Mouse (Mus musculus) forebrain, postnatal 0 days (tissue): ENCODE data around the gene Uhrf1. TPM values are rescaled to one million over a fixed set of nuclear protein-coding genes. Genes with fewer than 3 reads are reported as not detected.
A peak's percentile ranks its signal among the peaks of the same experiment; 100 is the strongest.

ENCODE experiments used
- ATAC-seq: fragments of 200-750 bp; cut with Nextera tagmentation; 2 replicates; pipeline ENCODE4 v1.8.0; 2017; ENCODE audit warnings: mild to moderate bottlenecking, moderate library complexity
- DNase-seq: peaks from one replicate; pipeline ENCODE4 v3.0.0-alpha.2; 2015
- H3K27ac ChIP-seq: fragments of 300-500 bp; sonication (generic); 2 replicates; pipeline ENCODE4 v1.5.1; 2014; ENCODE audit warnings: low read depth, mild to moderate bottlenecking, antibody characterized with exemption, low read length, moderate library complexity, mixed read lengths
- H3K27me3 ChIP-seq: fragments of 300-500 bp; sonication (generic); 2 replicates; pipeline ENCODE4 v1.6.1; 2014; ENCODE audit warnings: mild to moderate bottlenecking, low read length, mixed read lengths; ENCODE audit not compliant: insufficient read depth
- H3K36me3 ChIP-seq: fragments of 300-500 bp; sonication (generic); 2 replicates; pipeline ENCODE4 v1.6.1; 2014; ENCODE audit warnings: mild to moderate bottlenecking, moderate library complexity; ENCODE audit not compliant: insufficient read depth
- H3K4me1 ChIP-seq: fragments of 300-500 bp; sonication (generic); 2 replicates; pipeline ENCODE4 v1.6.1; 2014; ENCODE audit warnings: antibody characterized with exemption; ENCODE audit not compliant: insufficient read depth
- H3K4me2 ChIP-seq: fragments of 300-500 bp; sonication (generic); 2 replicates; pipeline ENCODE4 v1.6.1; 2014; ENCODE audit warnings: low read depth, mild to moderate bottlenecking, moderate library complexity
- H3K4me3 ChIP-seq: fragments of 300-500 bp; sonication (generic); 2 replicates; pipeline ENCODE4 v1.5.1; 2014; ENCODE audit warnings: low read depth, low read length, mixed read lengths
- H3K9ac ChIP-seq: fragments of 300-500 bp; sonication (generic); 2 replicates; pipeline ENCODE4 v1.6.1; 2014; ENCODE audit warnings: mild to moderate bottlenecking
- H3K9me3 ChIP-seq: fragments of 300-500 bp; sonication (generic); 2 replicates; pipeline ENCODE4 v1.6.1; 2016; ENCODE audit warnings: low read length
- CTCF ChIP-seq: sonication (generic); IDR thresholded peaks from 2 replicates; pipeline ENCODE4 v1.5.1; 2016; ENCODE audit warnings: antibody characterized with exemption, control low read depth, low read depth
- WGBS: fragments of 180-500 bp; shearing (Covaris S2); extraction: QIAGEN DNeasy Blood & Tissue Kit; methylation state at CpG from one replicate; pipeline ENCODE4 v1.1.7; 2014; 5-methylcytosine and 5-hydroxymethylcytosine counted together
- polyA plus RNA-seq: library from polyadenylated mRNA; unstranded; fragments of >200 nt; fragmentation: Nextera tagmentation; extraction: Ambion mirVana; gene quantifications from 2 replicates; pipeline ENCODE4 v1.2.1, GENCODE M21; 2015
- total RNA-seq: library from RNA; depleted of rRNA; stranded (reverse); fragments of >200 nt; gene quantifications from 2 replicates; pipeline ENCODE4 v1.2.3, GENCODE M21; 2014

Gene Uhrf1
- total and polyA plus RNA-seq, 2 experiments from 2014 or later, result 9.9 to 11.6 TPM

- H3K4me3 ChIP-seq, result no peak overlapping the region
- 86% methylated on average over 15 of the region's 15 CpGs for WGBS
- ATAC-seq (no peak), DNase-seq (no peak)
- H3K4me2 ChIP-seq, result no peak overlapping the region
- H3K9me3 ChIP-seq, result no peaks in the 10 kb centered on the region
- H3K27me3 ChIP-seq, result no peaks in the 10 kb centered on the region
- no peaks in the 10 kb centered on the region for H3K4me1 ChIP-seq
- no peaks in the 10 kb centered on the region for H3K36me3 ChIP-seq
- no peak overlapping the region for H3K27ac ChIP-seq
- no peak for TF ChIP-seq CTCF
- no peak overlapping the region for H3K9ac ChIP-seq
Measured at GRCm38 (mm10) chr17:56309191-56309945, 6.2 kb downstream of the Uhrf1 start.

- Histone ChIP-seq H3K36me3 (no peaks in the 10 kb centered on the region), H3K4me1 (peaks cover 16% of the 10 kb centered on the region), H3K9me3 (no peaks in the 10 kb centered on the region), H3K27me3 (no peaks in the 10 kb centered on the region), H3K27ac (no peak overlapping the region), H3K9ac (no peak overlapping the region), H3K4me3 (no peak overlapping the region), H3K4me2 (no peak overlapping the region)
- no peak for ATAC-seq
- WGBS, result 58% methylated on average over 3 of the region's 3 CpGs
- no peak for TF ChIP-seq CTCF
- DNase-seq, result peak; percentile 3
Measured at GRCm38 (mm10) chr17:56324419-56324818, 21.3 kb downstream of the Uhrf1 start.

- TF ChIP-seq CTCF, result no peak
- ATAC-seq, result peak; percentile 99
- no peaks in the 10 kb centered on the region for H3K36me3 ChIP-seq
- peak within 1 kb of the TSS; percentile 95 for H3K9ac ChIP-seq
- peaks cover 16% of the 10 kb centered on the region for H3K4me1 ChIP-seq
- H3K4me3 ChIP-seq, result peak within 1 kb of the TSS; percentile 96
- WGBS, result under 1% methylated on average over 57 of the region's 57 CpGs
- H3K4me2 ChIP-seq, result peak within 1 kb of the TSS; percentile 74
- no peaks in the 10 kb centered on the region for H3K27me3 ChIP-seq
- peak within 1 kb of the TSS; percentile 95 for H3K27ac ChIP-seq
- no peaks in the 10 kb centered on the region for H3K9me3 ChIP-seq
- DNase-seq, result peak; percentile 100
Measured at GRCm38 (mm10) chr17:56325450-56326152, 22.5 kb downstream of the Uhrf1 start, which contains the start of gene Kdm4b. Gene Kdm4b (plus strand): TSS chr17:56326062.

- Histone ChIP-seq H3K4me2 (peak overlapping the region; percentile 74), H3K4me1 (peaks cover 16% of the 10 kb centered on the region), H3K36me3 (no peaks in the 10 kb centered on the region), H3K9me3 (no peaks in the 10 kb centered on the region), H3K27ac (peak overlapping the region; percentile 95), H3K9ac (peak overlapping the region; percentile 95), H3K27me3 (no peaks in the 10 kb centered on the region), H3K4me3 (peak overlapping the region; percentile 96)
- DNase-seq (peak; percentile 59), ATAC-seq (peak; percentile 32)
- WGBS, result 3% methylated on average over 47 of the region's 67 CpGs
- no peak for TF ChIP-seq CTCF
Measured at GRCm38 (mm10) chr17:56326153-56327147, 23.3 kb downstream of the Uhrf1 start.

- Histone ChIP-seq H3K27ac (no peak overlapping the region), H3K36me3 (no peaks in the 10 kb centered on the region), H3K9me3 (no peaks in the 10 kb centered on the region), H3K4me2 (no peak overlapping the region), H3K27me3 (no peaks in the 10 kb centered on the region), H3K4me1 (peaks cover 16% of the 10 kb centered on the region), H3K4me3 (no peak overlapping the region), H3K9ac (no peak overlapping the region)
- no peak for TF ChIP-seq CTCF
- ATAC-seq, result no peak
- no peak for DNase-seq
Measured at GRCm38 (mm10) chr17:56329267-56329666, 26.1 kb downstream of the Uhrf1 start.

GRCm38 (mm10) chr17:56330345-56330744 lies 27.2 kb downstream of the Uhrf1 start:
- DNase-seq, result no peak
- Histone ChIP-seq H3K9ac (no peak overlapping the region), H3K27me3 (no peaks in the 10 kb centered on the region), H3K9me3 (no peaks in the 10 kb centered on the region), H3K4me2 (no peak overlapping the region), H3K4me3 (no peak overlapping the region), H3K36me3 (no peaks in the 10 kb centered on the region), H3K4me1 (peaks cover 16% of the 10 kb centered on the region), H3K27ac (no peak overlapping the region)
- no peak for TF ChIP-seq CTCF
- no peak for ATAC-seq
- 85% methylated on average over 3 of the region's 3 CpGs for WGBS
